Mouse (Mus musculus): ENCODE results near the gene Vmn2r91. TPM values are rescaled to one million over a fixed set of nuclear protein-coding genes. Genes with fewer than 3 reads are reported as not detected.
"Not testable (repeated sequence)": the region's sequence is repeated elsewhere in the genome, so short reads cannot be mapped to it uniquely, and the experiment has no call there.

The Vmn2r91 gene
- not detected in 2 replicates for polyA plus RNA-seq (2015; fragmentation: Nextera tagmentation; extraction: Ambion mirVana)

- H3K27me3 ChIP-seq (ENCODE audit: control insufficient read depth, insufficient read depth, low read depth, low read length); H3K27ac ChIP-seq (ENCODE audit: low read length); H3K9me3 ChIP-seq (replicated peaks; ENCODE audit: control insufficient read depth, low read length, poor library complexity, severe bottlenecking); ATAC-seq; H3K4me3 ChIP-seq (ENCODE audit: low read depth, low read length); H3K36me3 ChIP-seq (ENCODE audit: control insufficient read depth, insufficient read depth, low read length); H3K9ac ChIP-seq (ENCODE audit: low read depth, low read length); H3K4me2 ChIP-seq (ENCODE audit: low read length); H3K4me1 ChIP-seq (ENCODE audit: control insufficient read depth, insufficient read depth, low read length): not testable (repeated sequence)
These were observed at the start of gene Vmn2r91 for GRCm38 (mm10) chr17:18084716-18085115. Vmn2r91 (plus strand) TSS chr17:18085016.

GRCm38 (mm10) chr17:18049124-18049523, 35.7 kb upstream of the Vmn2r91 start, which contains the start of gene Vmn2r124:
Vmn2r124 (plus strand) TSS chr17:18049424.
- Histone ChIP-seq H3K4me2 (ENCODE audit: low read length) (no peak within 1 kb of the TSS), H3K9me3 (replicated peaks; ENCODE audit: control insufficient read depth, low read length, poor library complexity, severe bottlenecking) (no peaks in the 10 kb centered on the region), H3K4me3 (ENCODE audit: low read depth, low read length) (no peak within 1 kb of the TSS), H3K9ac (ENCODE audit: low read depth, low read length) (no peak within 1 kb of the TSS), H3K4me1 (ENCODE audit: control insufficient read depth, insufficient read depth, low read length) (no peaks in the 10 kb centered on the region), H3K27ac (ENCODE audit: low read length) (no peak within 1 kb of the TSS), H3K27me3 (ENCODE audit: control insufficient read depth, insufficient read depth, low read depth, low read length) (no peaks in the 10 kb centered on the region), H3K36me3 (ENCODE audit: control insufficient read depth, insufficient read depth, low read length) (no peaks in the 10 kb centered on the region)
- 42% methylated on average over 2 of the region's 2 CpGs for WGBS
- ATAC-seq = no peak

GRCm38 (mm10) chr17:18095626-18096025, 10.8 kb downstream of the Vmn2r91 start:
- not testable (repeated sequence) for ATAC-seq; H3K4me2 ChIP-seq (ENCODE audit: low read length); H3K4me3 ChIP-seq (ENCODE audit: low read depth, low read length); H3K9ac ChIP-seq (ENCODE audit: low read depth, low read length); H3K36me3 ChIP-seq (ENCODE audit: control insufficient read depth, insufficient read depth, low read length); H3K27ac ChIP-seq (ENCODE audit: low read length); H3K9me3 ChIP-seq (replicated peaks; ENCODE audit: control insufficient read depth, low read length, poor library complexity, severe bottlenecking); H3K27me3 ChIP-seq (ENCODE audit: control insufficient read depth, insufficient read depth, low read depth, low read length); H3K4me1 ChIP-seq (ENCODE audit: control insufficient read depth, insufficient read depth, low read length)
- WGBS = 67% methylated on average over 1 of the region's 1 CpGs

GRCm38 (mm10) chr17:18102265-18102664, 17.4 kb downstream of the Vmn2r91 start:
- H3K27me3 ChIP-seq (ENCODE audit: control insufficient read depth, insufficient read depth, low read depth, low read length); H3K36me3 ChIP-seq (ENCODE audit: control insufficient read depth, insufficient read depth, low read length); H3K4me1 ChIP-seq (ENCODE audit: control insufficient read depth, insufficient read depth, low read length); H3K4me3 ChIP-seq (ENCODE audit: low read depth, low read length); H3K9ac ChIP-seq (ENCODE audit: low read depth, low read length); H3K4me2 ChIP-seq (ENCODE audit: low read length); ATAC-seq; H3K9me3 ChIP-seq (replicated peaks; ENCODE audit: control insufficient read depth, low read length, poor library complexity, severe bottlenecking); H3K27ac ChIP-seq (ENCODE audit: low read length): not testable (repeated sequence)
- WGBS = 90% methylated on average over 3 of the region's 3 CpGs

DNA sequence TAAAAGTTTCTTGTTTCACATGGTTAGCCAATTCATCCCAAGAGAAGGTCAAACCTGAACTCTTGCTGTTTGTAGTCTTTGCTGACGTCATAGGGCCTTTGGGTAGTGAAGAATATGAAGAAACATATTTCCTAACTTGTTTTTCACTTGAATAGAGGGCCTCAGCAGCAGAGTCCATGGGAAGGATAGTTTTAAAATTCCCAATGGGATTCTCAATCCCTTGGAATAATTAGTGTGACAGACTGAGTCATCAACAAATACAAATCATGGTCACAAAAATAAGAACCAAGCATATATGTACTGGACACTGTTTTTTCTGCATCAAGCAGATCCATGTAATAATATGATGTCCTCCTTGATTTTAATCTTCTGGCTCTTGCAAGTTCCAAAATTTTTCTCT, 66.8 kb downstream of the Vmn2r91 start, which contains the start of gene Vmn2r92:
TSS of gene Vmn2r92 (plus strand) at position 301 of the 400 bp plus-strand sequence.
- not testable (repeated sequence) for H3K4me2 ChIP-seq (ENCODE audit: low read length); H3K4me3 ChIP-seq (ENCODE audit: low read depth, low read length); H3K36me3 ChIP-seq (ENCODE audit: control insufficient read depth, insufficient read depth, low read length); H3K4me1 ChIP-seq (ENCODE audit: control insufficient read depth, insufficient read depth, low read length); ATAC-seq; H3K27ac ChIP-seq (ENCODE audit: low read length); H3K9me3 ChIP-seq (replicated peaks; ENCODE audit: control insufficient read depth, low read length, poor library complexity, severe bottlenecking); H3K27me3 ChIP-seq (ENCODE audit: control insufficient read depth, insufficient read depth, low read depth, low read length); H3K9ac ChIP-seq (ENCODE audit: low read depth, low read length)
- 69% methylated on average over 1 of the region's 1 CpGs for WGBS

GRCm38 (mm10) chr17:18161194-18161593, 76.4 kb downstream of the Vmn2r91 start:
- WGBS = 70% methylated on average over 2 of the region's 2 CpGs
- not testable (repeated sequence) for ATAC-seq; H3K36me3 ChIP-seq (ENCODE audit: control insufficient read depth, insufficient read depth, low read length); H3K27me3 ChIP-seq (ENCODE audit: control insufficient read depth, insufficient read depth, low read depth, low read length); H3K9me3 ChIP-seq (replicated peaks; ENCODE audit: control insufficient read depth, low read length, poor library complexity, severe bottlenecking); H3K9ac ChIP-seq (ENCODE audit: low read depth, low read length); H3K4me3 ChIP-seq (ENCODE audit: low read depth, low read length); H3K4me1 ChIP-seq (ENCODE audit: control insufficient read depth, insufficient read depth, low read length); H3K27ac ChIP-seq (ENCODE audit: low read length); H3K4me2 ChIP-seq (ENCODE audit: low read length)

Other genes starting within 250 kb of the Vmn2r91 start
- 0.98 and 1.3 TPM in 2 replicates for gene Has1, start 229.8 kb upstream of the Vmn2r91 start, polyA plus RNA-seq (2015; fragmentation: Nextera tagmentation; extraction: Ambion mirVana)
- gene Fpr1, start 201.1 kb upstream of the Vmn2r91 start, polyA plus RNA-seq (2015; fragmentation: Nextera tagmentation; extraction: Ambion mirVana) = 0.18 TPM in 1 of 2 replicates, not detected in the other
- 0.23 TPM in 1 of 2 replicates, not detected in the other for gene Fpr2, start 197.2 kb upstream of the Vmn2r91 start, polyA plus RNA-seq (2015; fragmentation: Nextera tagmentation; extraction: Ambion mirVana)
- not detected in 2 replicates for gene Fpr3, start 197.2 kb upstream of the Vmn2r91 start, polyA plus RNA-seq (2015; fragmentation: Nextera tagmentation; extraction: Ambion mirVana)
- not detected in 2 replicates for gene Fpr-rs4, start 63.3 kb upstream of the Vmn2r91 start, polyA plus RNA-seq (2015; fragmentation: Nextera tagmentation; extraction: Ambion mirVana)
- gene Vmn2r124, start 35.6 kb upstream of the Vmn2r91 start, polyA plus RNA-seq (2015; fragmentation: Nextera tagmentation; extraction: Ambion mirVana) = not detected in 2 replicates
- not detected in 2 replicates for gene Vmn2r92, start 66.9 kb downstream of the Vmn2r91 start, polyA plus RNA-seq (2015; fragmentation: Nextera tagmentation; extraction: Ambion mirVana)
- gene Vmn2r94, start 192.7 kb downstream of the Vmn2r91 start, polyA plus RNA-seq (2015; fragmentation: Nextera tagmentation; extraction: Ambion mirVana) = not detected in 2 replicates
- gene Vmn2r93, start 213.1 kb downstream of the Vmn2r91 start, polyA plus RNA-seq (2015; fragmentation: Nextera tagmentation; extraction: Ambion mirVana) = not detected in 2 replicates